Comparison of ENCODE assay signal across 8 mouse cellular contexts in the genomic region with DNA sequence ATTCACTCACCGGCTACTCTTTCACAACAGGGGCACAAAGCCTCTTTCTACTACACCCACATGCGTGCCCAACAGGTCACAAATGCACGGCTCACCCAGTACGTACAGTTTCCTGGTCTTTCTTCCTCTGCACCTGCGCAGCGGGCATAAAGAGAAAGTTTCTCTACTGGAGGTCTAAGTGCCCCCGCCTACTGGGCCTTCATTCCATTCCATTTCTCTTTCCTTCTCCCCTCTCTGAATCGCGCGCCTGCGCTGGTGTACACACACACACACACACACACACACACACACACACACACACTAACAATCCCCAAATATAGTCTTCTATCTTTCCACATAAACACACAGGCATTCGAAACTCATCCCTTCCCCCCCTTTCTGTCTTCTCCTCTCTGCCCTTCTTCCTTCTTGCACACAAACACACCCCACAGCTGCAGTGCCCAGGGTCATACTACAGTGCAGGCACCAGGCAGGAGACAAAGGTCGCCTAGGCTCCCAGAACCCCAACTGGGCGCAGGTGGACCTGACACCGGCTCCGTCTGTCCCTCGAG. TPM values are rescaled to one million over a fixed set of nuclear protein-coding genes. Genes with fewer than 3 reads are reported as not detected.
DNase-seq lines count a peak whose midpoint lies in the region; ATAC-seq and TF ChIP-seq lines count a peak whose summit lies in the region.

No protein-coding gene starts in this region.

- H3K27me3 ChIP-seq in neural tube, embryonic 11.5 days (ENCODE audit: control insufficient read depth, insufficient read depth, low read length), result no peaks in the 10 kb centered on the region
- H3K27me3 ChIP-seq in hindbrain, embryonic 15.5 days, result no peaks in the 10 kb centered on the region
- H3K27me3 ChIP-seq in liver, postnatal 0 days (ENCODE audit: insufficient read depth, low read length), result no peaks in the 10 kb centered on the region
- H3K27me3 ChIP-seq in neural tube, embryonic 13.5 days, result no peaks in the 10 kb centered on the region

- no peak for TF ChIP-seq CTCF in liver, postnatal 0 days (IDR thresholded peaks at IDR 0.05; ENCODE audit: low read depth)

- no peak overlapping the region for H3K27ac ChIP-seq in neural tube, embryonic 11.5 days (ENCODE audit: low read depth, low read length)
- H3K27ac ChIP-seq in brown adipose tissue, adult 24 weeks (replicated peaks; ENCODE audit: low read depth, low read length), result no peak overlapping the region
- peak overlapping the region; percentile 51; the same call in 1 of the 2 replicates for H3K27ac ChIP-seq in hindbrain, embryonic 15.5 days (replicated peaks)
- peak overlapping the region; percentile 87 for H3K27ac ChIP-seq in liver, postnatal 0 days (ENCODE audit: low read depth)
- peak overlapping the region; percentile 50; the same call in 1 of the 2 replicates for H3K27ac ChIP-seq in neural tube, embryonic 13.5 days (replicated peaks)

- H3K4me2 ChIP-seq in neural tube, embryonic 11.5 days (ENCODE audit: low read depth), result peak overlapping the region; percentile 79
- H3K4me2 ChIP-seq in hindbrain, embryonic 15.5 days, result peak overlapping the region; percentile 73
- H3K4me2 ChIP-seq in liver, postnatal 0 days (ENCODE audit: low read depth, low read length), result peak overlapping the region; percentile 83
- H3K4me2 ChIP-seq in neural tube, embryonic 13.5 days, result peak overlapping the region; percentile 79

- 16% methylated on average over 17 of the region's 17 CpGs for WGBS in neural tube, embryonic 11.5 days
- 4% methylated on average over 17 of the region's 17 CpGs for WGBS in hindbrain, embryonic 15.5 days
- 7% methylated on average over 16 of the region's 17 CpGs for WGBS in liver, postnatal 0 days (ENCODE audit: insufficient replicate concordance)
- 10% methylated on average over 17 of the region's 17 CpGs for WGBS in neural tube, embryonic 13.5 days

- peak; percentile 74 for ATAC-seq in neural tube, embryonic 11.5 days (ENCODE audit: insufficient read depth, low FRiP score, low TSS enrichment)
- ATAC-seq in hindbrain, embryonic 15.5 days (ENCODE audit: low FRiP score, low read depth), result peak; percentile 70
- ATAC-seq in liver, postnatal 0 days, result peak; percentile 76
- ATAC-seq in neural tube, embryonic 13.5 days (ENCODE audit: low read depth), result peak; percentile 81

- peak overlapping the region; percentile 79 for H3K4me3 ChIP-seq in neural tube, embryonic 11.5 days (ENCODE audit: low read depth, low read length)
- H3K4me3 ChIP-seq in brown adipose tissue, adult 24 weeks (ENCODE audit: insufficient read depth, low read depth, low read length), result peak overlapping the region; percentile 92
- H3K4me3 ChIP-seq in hindbrain, embryonic 15.5 days, result peak overlapping the region; percentile 91
- H3K4me3 ChIP-seq in liver, postnatal 0 days (ENCODE audit: low read depth, low read length), result peak overlapping the region; percentile 76
- H3K4me3 ChIP-seq in neural tube, embryonic 13.5 days, result peak overlapping the region; percentile 78

- TF ChIP-seq EP300 in liver, postnatal 0 days (IDR thresholded peaks at IDR 0.05; ENCODE audit: low read depth), result no peak

- peaks cover 20% of the 10 kb centered on the region for H3K4me1 ChIP-seq in neural tube, embryonic 11.5 days (ENCODE audit: control insufficient read depth, insufficient read depth, low read length)
- peaks cover 7% of the 10 kb centered on the region; the same call in 1 of the 2 replicates for H3K4me1 ChIP-seq in brown adipose tissue, adult 24 weeks (ENCODE audit: control insufficient read depth, insufficient read depth, insufficient read length, low read length)
- H3K4me1 ChIP-seq in hindbrain, embryonic 15.5 days (replicated peaks), result peaks cover 54% of the 10 kb centered on the region
- H3K4me1 ChIP-seq in liver, postnatal 0 days (ENCODE audit: insufficient read depth), result peaks cover 30% of the 10 kb centered on the region
- H3K4me1 ChIP-seq in neural tube, embryonic 13.5 days (replicated peaks), result peaks cover 51% of the 10 kb centered on the region

- DNase-seq in neural tube, embryonic 11.5 days (ENCODE audit: low spot score), result no peak
- DNase-seq in neural tube, embryonic 10.5 days (ENCODE audit: extremely low spot score, low spot score), result no peak
- DNase-seq in liver, postnatal 0 days, result peak; percentile 40
- DNase-seq in urinary bladder, postnatal 25 days (ENCODE audit: low spot score), result no peak
- no peak for DNase-seq in gastrocnemius, postnatal 4 days (ENCODE audit: low spot score in 2 of 2)

- no peaks in the 10 kb centered on the region for H3K9me3 ChIP-seq in neural tube, embryonic 11.5 days (ENCODE audit: control insufficient read depth, low read length)
- no peaks in the 10 kb centered on the region for H3K9me3 ChIP-seq in hindbrain, embryonic 15.5 days
- no peaks in the 10 kb centered on the region for H3K9me3 ChIP-seq in liver, postnatal 0 days (ENCODE audit: low read length)
- H3K9me3 ChIP-seq in neural tube, embryonic 13.5 days, result no peaks in the 10 kb centered on the region

- no peaks in the 10 kb centered on the region for H3K36me3 ChIP-seq in neural tube, embryonic 11.5 days (ENCODE audit: control insufficient read depth, insufficient read depth, low read length)
- no peaks in the 10 kb centered on the region for H3K36me3 ChIP-seq in hindbrain, embryonic 15.5 days
- H3K36me3 ChIP-seq in liver, postnatal 0 days (replicated peaks; ENCODE audit: insufficient read depth, low read length), result no peaks in the 10 kb centered on the region
- no peaks in the 10 kb centered on the region for H3K36me3 ChIP-seq in neural tube, embryonic 13.5 days

- H3K9ac ChIP-seq in neural tube, embryonic 11.5 days (ENCODE audit: low read length), result peak overlapping the region; percentile 85
- H3K9ac ChIP-seq in hindbrain, embryonic 15.5 days, result peak overlapping the region; percentile 84; the same call in 1 of the 2 replicates
- peak overlapping the region; percentile 84 for H3K9ac ChIP-seq in liver, postnatal 0 days (replicated peaks)
- peak overlapping the region; percentile 91 for H3K9ac ChIP-seq in neural tube, embryonic 13.5 days

RNA-seq across cellular contexts. Expression of gene Ece1, which starts 0.5 kb away (rescaled TPM):
- polyA plus RNA-seq in neural tube, embryonic 11.5 days (2014; fragmentation: Nextera tagmentation; extraction: Ambion mirVana), result 39.5 and 39.8 TPM in 2 replicates
- 28.5 and 28.8 TPM in 2 replicates for polyA plus RNA-seq in brown adipose tissue, adult 24 weeks (2012; ENCODE audit: insufficient read depth, insufficient read length, missing spikeins)
- 18.7 and 24.8 TPM in 2 replicates for polyA plus RNA-seq in hindbrain, embryonic 15.5 days (2015; fragmentation: Nextera tagmentation; extraction: Ambion mirVana)
- polyA plus RNA-seq in liver, postnatal 0 days (2015; fragmentation: Nextera tagmentation; extraction: Ambion mirVana), result 32.9 and 35.7 TPM in 2 replicates
- 27.5 and 32.6 TPM in 2 replicates for polyA plus RNA-seq in neural tube, embryonic 13.5 days (2015; fragmentation: Nextera tagmentation; extraction: Ambion mirVana)
- total RNA-seq in gastrocnemius, postnatal 4 days (2021), result 10 to 100 TPM; 64.1 to 73.4 TPM

Comparison
In these comparisons a context has a peak if more than half of its experiments do, and no peak if none do; other contexts are left out.
1. H3K27ac ChIP-seq: peak in hindbrain, embryonic 15.5 days (single experiment), liver, postnatal 0 days (single experiment) and neural tube, embryonic 13.5 days (single experiment); none in neural tube, embryonic 11.5 days (single experiment) and brown adipose tissue, adult 24 weeks (single experiment).
2. Peak in every context shown above with its lines, with median percentiles within 50 percentile points of each other: ATAC-seq, H3K4me2 ChIP-seq, H3K4me3 ChIP-seq and H3K9ac ChIP-seq.